Mouse (Mus musculus) G1E (cell line): ENCODE data around the gene Gab1.

Experiments used
- CTCF ChIP-seq: IDR thresholded peaks from 2 replicates; pipeline ENCODE4 v1.5.1; 2012; ENCODE audit warnings: low read depth, low read length, inconsistent platforms, mixed read lengths
- GATA1 ChIP-seq: IDR thresholded peaks from 2 replicates; pipeline ENCODE4 v1.6.1; 2012; ENCODE audit warnings: borderline replicate concordance, low read length, inconsistent platforms, mixed read lengths
- POLR2AphosphoS5 ChIP-seq: IDR thresholded peaks from 2 replicates; pipeline ENCODE4 v1.6.1; 2012; ENCODE audit warnings: low read depth, low read length, inconsistent platforms; ENCODE audit not compliant: insufficient replicate concordance

- TF ChIP-seq CTCF (no peak), GATA1 (no peak), POLR2AphosphoS5 (no peak)
Measured at GRCm38 (mm10) chr8:80804066-80804619, 76.2 kb downstream of the Gab1 start.
